Mouse (Mus musculus): ENCODE measurements around the gene Gm21954. TPM values are rescaled to one million over a fixed set of nuclear protein-coding genes. Genes with fewer than 3 reads are reported as not detected.
A peak's percentile ranks its signal among the peaks of the same experiment; 100 is the strongest.

Gm21954 gene
- total RNA-seq, 2 experiments from 2014 or later, result not detected

- DNase-seq, result no peak
- Histone ChIP-seq H3K27ac (no peak overlapping the region), H3K4me3 (no peak overlapping the region)
- intact Hi-C loops (cut with DNase I), result loop anchor here (10.0 kb wide), 1 partner anchor 86 kb away; no protein-coding TSS in a partner anchor
- no peak for TF ChIP-seq CTCF (IDR thresholded peaks at IDR 0.05)
Observed at GRCm38 (mm10) chr3:55461092-55461491, 10.9 kb downstream of the Gm21954 start.

- DNase-seq, result no peak
- Histone ChIP-seq H3K4me3 (no peak overlapping the region), H3K27ac (no peak overlapping the region)
- no peak for TF ChIP-seq CTCF (IDR thresholded peaks at IDR 0.05)
- intact Hi-C loops (cut with DNase I), result no loop called here
Observed at GRCm38 (mm10) chr3:55452464-55452863, 19.5 kb downstream of the Gm21954 start.

- Histone ChIP-seq H3K4me3 (no peak overlapping the region), H3K27ac (no peak overlapping the region)
- no peak for TF ChIP-seq CTCF (IDR thresholded peaks at IDR 0.05)
- no peak for DNase-seq
- intact Hi-C loops (cut with DNase I), result no loop called here
Observed at GRCm38 (mm10) chr3:55451877-55452276, 20.1 kb downstream of the Gm21954 start.

GRCm38 (mm10) chr3:55451035-55451434 is 21.0 kb downstream of the Gm21954 start:
- no peak overlapping the region for H3K4me3 ChIP-seq
- intact Hi-C loops (cut with DNase I), result no loop called here
- no peak overlapping the region for H3K27ac ChIP-seq
- DNase-seq, result no peak
- TF ChIP-seq CTCF (IDR thresholded peaks at IDR 0.05), result no peak

- no peak overlapping the region for H3K27ac ChIP-seq
- no peak for TF ChIP-seq CTCF (IDR thresholded peaks at IDR 0.05)
- DNase-seq, result no peak
- H3K4me3 ChIP-seq, result no peak overlapping the region
- intact Hi-C loops (cut with DNase I), result no loop called here
Observed at GRCm38 (mm10) chr3:55449148-55449547, 22.9 kb downstream of the Gm21954 start.

- TF ChIP-seq CTCF (IDR thresholded peaks at IDR 0.05), result no peak
- no peak overlapping the region for H3K4me3 ChIP-seq
- peak; percentile 35 for DNase-seq
- intact Hi-C loops (cut with DNase I), result no loop called here
- H3K27ac ChIP-seq, result peak overlapping the region; percentile 32; the same call in 1 of the 2 replicates
Observed at GRCm38 (mm10) chr3:55447486-55448460, 24.2 kb downstream of the Gm21954 start.

GRCm38 (mm10) chr3:55446681-55447080 is 25.3 kb downstream of the Gm21954 start:
- intact Hi-C loops (cut with DNase I), result no loop called here
- Histone ChIP-seq H3K4me3 (no peak overlapping the region), H3K27ac (no peak overlapping the region)
- no peak for DNase-seq
- TF ChIP-seq CTCF (IDR thresholded peaks at IDR 0.05), result no peak

- intact Hi-C loops (cut with DNase I), result no loop called here
- DNase-seq, result no peak
- no peak for TF ChIP-seq CTCF (IDR thresholded peaks at IDR 0.05)
- H3K4me3 ChIP-seq, result no peak overlapping the region
- no peak overlapping the region for H3K27ac ChIP-seq
Observed at GRCm38 (mm10) chr3:55443725-55444124, 28.3 kb downstream of the Gm21954 start.

GRCm38 (mm10) chr3:55443271-55443670 is 28.7 kb downstream of the Gm21954 start:
- no peak overlapping the region for H3K4me3 ChIP-seq
- intact Hi-C loops (cut with DNase I), result no loop called here
- TF ChIP-seq CTCF (IDR thresholded peaks at IDR 0.05), result no peak
- no peak for DNase-seq
- H3K27ac ChIP-seq, result no peak overlapping the region

GRCm38 (mm10) chr3:55442012-55442645 is 29.9 kb downstream of the Gm21954 start:
- H3K27ac ChIP-seq, result peak overlapping the region; percentile 43
- intact Hi-C loops (cut with DNase I), result no loop called here

GRCm38 (mm10) chr3:55440342-55440741 is 31.7 kb downstream of the Gm21954 start:
- intact Hi-C loops (cut with DNase I), result no loop called here
- no peak overlapping the region for H3K4me3 ChIP-seq
- TF ChIP-seq CTCF (IDR thresholded peaks at IDR 0.05), result no peak
- H3K27ac ChIP-seq, result no peak overlapping the region
- DNase-seq, result no peak

More at GRCm38 (mm10) chr3:55442012-55442645, 29.9 kb downstream of the Gm21954 start:
- no peak for DNase-seq
- H3K4me3 ChIP-seq, result no peak overlapping the region
- TF ChIP-seq CTCF (IDR thresholded peaks at IDR 0.05), result no peak

- no peak overlapping the region for H3K4me3 ChIP-seq
- no peak for DNase-seq
- H3K27ac ChIP-seq, result no peak overlapping the region
- TF ChIP-seq CTCF (IDR thresholded peaks at IDR 0.05), result no peak
- intact Hi-C loops (cut with DNase I), result no loop called here
Observed at GRCm38 (mm10) chr3:55438824-55439446, 33.1 kb downstream of the Gm21954 start.

- no peak for DNase-seq
- intact Hi-C loops (cut with DNase I), result no loop called here
- no peak for TF ChIP-seq CTCF (IDR thresholded peaks at IDR 0.05)
- no peak overlapping the region for H3K4me3 ChIP-seq
- H3K27ac ChIP-seq, result no peak overlapping the region
Observed at GRCm38 (mm10) chr3:55434276-55434675, 37.7 kb downstream of the Gm21954 start.
